Mouse (Mus musculus) G1E (cell line): ENCODE results near the gene Nacc1.

ENCODE experiments used
- CTCF ChIP-seq: IDR thresholded peaks from 2 replicates; pipeline ENCODE4 v1.5.1; 2012; ENCODE audit warnings: low read depth, low read length, inconsistent platforms, mixed read lengths
- GATA1 ChIP-seq: IDR thresholded peaks from 2 replicates; pipeline ENCODE4 v1.6.1; 2012; ENCODE audit warnings: borderline replicate concordance, low read length, inconsistent platforms, mixed read lengths
- GATA2 ChIP-seq: IDR thresholded peaks from 2 replicates; pipeline ENCODE4 v1.6.1; 2012; ENCODE audit warnings: low read depth, low read length, inconsistent platforms, borderline replicate concordance
- POLR2AphosphoS5 ChIP-seq: IDR thresholded peaks from 2 replicates; pipeline ENCODE4 v1.6.1; 2012; ENCODE audit warnings: low read depth, low read length, inconsistent platforms; ENCODE audit not compliant: insufficient replicate concordance
- TAL1 ChIP-seq: conservative IDR thresholded peaks from 2 replicates; pipeline ENCODE4 v1.6.1; 2012; ENCODE audit warnings: low read depth, low read length, inconsistent platforms, mixed read lengths

DNA sequence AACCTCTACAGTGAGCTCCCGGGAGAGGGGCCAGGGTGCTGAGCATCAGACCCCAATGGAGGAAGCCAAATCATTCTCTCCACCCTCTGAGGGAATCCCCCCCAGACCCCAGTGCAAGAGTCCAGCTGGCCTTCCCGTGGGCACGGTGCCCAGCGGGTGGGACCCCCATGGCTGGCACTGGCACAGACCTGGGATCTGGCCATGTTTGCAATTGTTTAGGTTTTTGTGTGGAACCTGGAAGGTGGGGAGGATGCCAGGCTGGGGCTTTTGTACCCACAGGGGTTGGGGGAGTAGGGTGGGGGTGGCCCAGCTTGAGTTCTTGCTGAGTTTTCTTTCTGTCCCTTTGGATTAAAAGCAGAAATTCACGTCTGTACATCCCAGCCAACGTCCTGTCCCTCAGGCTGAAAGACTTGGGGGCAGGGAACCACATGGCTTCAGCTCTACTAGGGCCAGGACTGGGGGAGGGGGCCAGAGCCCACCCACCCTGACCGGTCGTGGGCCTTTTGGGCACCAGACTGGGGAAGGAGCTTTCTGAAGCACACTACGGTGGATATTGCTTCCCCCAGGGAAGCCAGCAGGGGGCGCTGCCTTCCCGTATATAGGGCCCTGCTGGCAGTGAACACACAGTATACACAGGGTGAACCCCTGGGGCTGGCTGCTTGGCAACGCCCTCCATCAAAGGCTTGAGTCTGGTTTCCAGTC, 21.3 kb upstream of the Nacc1 start:
- TF ChIP-seq CTCF (peak; percentile 91), GATA1 (no peak), TAL1 (no peak), POLR2AphosphoS5 (no peak), GATA2 (no peak)
